Mouse (Mus musculus): ENCODE results near the gene Mrpl17. TPM values are rescaled to one million over a fixed set of nuclear protein-coding genes. Genes with fewer than 3 reads are reported as not detected.

The Mrpl17 gene
- total RNA-seq, 4 experiments from 2014 or later: 91.3 to 108 (median 100) TPM

- no peak for DNase-seq (ENCODE audit: low spot score in 2 of 2)
Observed at GRCm38 (mm10) chr7:105786506-105787284, 24.2 kb downstream of the Mrpl17 start.

DNA sequence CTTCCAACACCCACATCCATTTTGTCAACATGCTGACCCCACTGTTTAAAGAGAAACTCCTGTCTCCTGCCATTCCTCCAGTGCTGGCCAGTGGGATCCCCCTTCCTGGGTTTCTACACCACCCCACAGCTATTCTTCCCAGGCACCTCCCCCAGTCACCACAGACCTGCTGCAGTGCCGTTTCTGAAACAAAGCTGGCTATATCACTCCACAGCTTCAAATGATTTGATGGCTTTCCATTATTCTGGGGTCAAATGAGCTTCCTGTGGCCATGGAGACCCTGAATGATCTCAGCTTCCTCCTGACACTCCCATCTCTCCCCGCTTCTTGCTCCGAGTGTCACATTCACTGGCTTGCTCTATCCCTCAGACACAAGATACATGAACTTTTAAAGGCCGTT is 26.3 kb downstream of the Mrpl17 start:
- no peak for DNase-seq (ENCODE audit: low spot score in 2 of 2)

- no peak for DNase-seq (ENCODE audit: low spot score in 2 of 2)
Observed at GRCm38 (mm10) chr7:105783861-105784260, 27.0 kb downstream of the Mrpl17 start.

GRCm38 (mm10) chr7:105778553-105779265 is 32.2 kb downstream of the Mrpl17 start:
- no peak for DNase-seq (ENCODE audit: low spot score in 2 of 2)

- no peak for DNase-seq (ENCODE audit: low spot score in 2 of 2)
Observed at GRCm38 (mm10) chr7:105777797-105778552, 32.9 kb downstream of the Mrpl17 start.

GRCm38 (mm10) chr7:105777316-105777715 is 33.6 kb downstream of the Mrpl17 start:
- DNase-seq (ENCODE audit: low spot score in 2 of 2): no peak

- DNase-seq (ENCODE audit: low spot score in 2 of 2): no peak
Observed at GRCm38 (mm10) chr7:105776026-105776425, 34.9 kb downstream of the Mrpl17 start.

- no peak for DNase-seq (ENCODE audit: low spot score in 2 of 2)
Observed at GRCm38 (mm10) chr7:105774661-105775060, 36.2 kb downstream of the Mrpl17 start.

DNA sequence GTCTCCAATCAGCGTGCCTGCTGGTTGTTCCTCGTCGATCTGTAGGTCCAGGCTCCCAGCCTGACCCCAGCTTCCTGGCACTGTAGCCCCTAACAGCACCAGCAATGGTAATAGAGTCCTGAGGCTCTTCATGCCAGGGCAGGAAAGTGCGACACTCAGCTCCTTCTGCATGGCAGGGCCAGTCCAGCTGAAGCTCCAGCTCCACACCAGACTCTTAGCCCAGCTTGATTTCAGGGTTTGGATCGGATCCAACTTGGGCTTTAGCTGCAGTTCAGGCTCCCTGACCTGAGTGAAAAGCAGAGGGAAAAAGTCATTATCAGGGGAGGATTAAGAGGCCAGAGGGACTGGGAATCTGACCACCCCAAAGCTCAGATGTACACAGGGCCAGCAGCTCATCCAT is 37.9 kb downstream of the Mrpl17 start:
- DNase-seq (ENCODE audit: low spot score in 2 of 2): no peak

DNA sequence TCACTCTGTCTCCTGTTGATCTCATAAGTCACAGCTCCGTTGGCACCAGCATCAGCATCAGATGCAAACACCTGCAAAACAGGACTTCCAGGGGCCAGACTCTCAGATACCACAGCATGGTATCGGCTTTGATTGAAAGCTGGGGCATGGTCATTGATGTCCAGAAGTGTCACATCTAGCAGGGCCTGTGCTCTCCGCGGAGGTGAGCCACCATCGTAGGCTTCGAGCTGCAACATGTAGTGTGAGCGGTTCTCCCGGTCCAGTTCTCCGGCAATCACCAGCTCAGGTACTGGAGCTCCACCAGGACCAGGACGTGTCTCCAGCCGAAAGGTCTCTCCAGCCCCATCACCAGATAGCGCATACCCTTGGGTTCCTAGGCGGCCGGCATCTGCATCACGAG is 38.6 kb downstream of the Mrpl17 start:
- DNase-seq (ENCODE audit: low spot score in 2 of 2): no peak

- no peak for DNase-seq (ENCODE audit: low spot score in 2 of 2)
Observed at GRCm38 (mm10) chr7:105769959-105770358, 40.9 kb downstream of the Mrpl17 start.

DNA sequence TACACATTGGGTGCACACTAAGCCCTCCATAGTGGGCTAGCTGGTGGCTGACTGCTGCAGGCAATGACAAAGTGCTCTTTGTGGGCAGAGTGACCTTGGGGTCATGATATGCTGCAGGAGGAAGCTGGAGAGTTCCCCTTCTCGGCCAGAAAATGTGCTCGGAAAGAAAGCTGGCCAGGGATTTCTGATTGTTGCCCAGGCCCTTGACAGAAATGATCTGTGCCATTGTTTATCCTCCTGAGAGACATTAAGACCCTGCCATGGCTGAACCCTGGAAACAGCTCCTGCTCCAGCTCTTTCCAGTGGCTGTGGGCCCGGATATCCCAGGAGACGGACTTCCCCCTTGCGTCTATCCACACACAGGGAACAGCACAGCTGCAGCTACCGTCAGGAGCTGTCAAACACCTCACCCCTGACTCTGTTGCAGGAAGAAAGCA is 43.2 kb downstream of the Mrpl17 start:
- DNase-seq (ENCODE audit: low spot score in 2 of 2): no peak

DNA sequence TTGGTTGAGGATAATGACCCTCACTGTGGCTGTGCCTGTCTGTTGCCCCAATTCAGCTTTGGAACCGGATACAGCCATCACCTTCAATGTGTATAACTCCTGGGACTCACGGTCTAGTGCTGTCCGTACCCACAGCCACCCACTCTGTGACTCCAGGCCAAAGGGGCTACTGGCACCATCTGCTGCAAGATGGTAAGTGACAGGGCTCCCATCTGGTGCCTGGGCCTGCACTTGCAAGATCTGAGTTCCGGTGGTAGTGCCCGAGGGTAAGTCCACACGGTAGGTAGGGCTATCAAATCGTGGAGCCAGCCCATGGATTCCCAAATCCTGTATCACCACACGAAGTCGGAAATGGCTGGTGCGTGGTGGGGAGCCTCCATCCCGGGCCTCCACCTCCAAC is 46.6 kb downstream of the Mrpl17 start:
- DNase-seq (ENCODE audit: low spot score in 2 of 2): no peak

DNA sequence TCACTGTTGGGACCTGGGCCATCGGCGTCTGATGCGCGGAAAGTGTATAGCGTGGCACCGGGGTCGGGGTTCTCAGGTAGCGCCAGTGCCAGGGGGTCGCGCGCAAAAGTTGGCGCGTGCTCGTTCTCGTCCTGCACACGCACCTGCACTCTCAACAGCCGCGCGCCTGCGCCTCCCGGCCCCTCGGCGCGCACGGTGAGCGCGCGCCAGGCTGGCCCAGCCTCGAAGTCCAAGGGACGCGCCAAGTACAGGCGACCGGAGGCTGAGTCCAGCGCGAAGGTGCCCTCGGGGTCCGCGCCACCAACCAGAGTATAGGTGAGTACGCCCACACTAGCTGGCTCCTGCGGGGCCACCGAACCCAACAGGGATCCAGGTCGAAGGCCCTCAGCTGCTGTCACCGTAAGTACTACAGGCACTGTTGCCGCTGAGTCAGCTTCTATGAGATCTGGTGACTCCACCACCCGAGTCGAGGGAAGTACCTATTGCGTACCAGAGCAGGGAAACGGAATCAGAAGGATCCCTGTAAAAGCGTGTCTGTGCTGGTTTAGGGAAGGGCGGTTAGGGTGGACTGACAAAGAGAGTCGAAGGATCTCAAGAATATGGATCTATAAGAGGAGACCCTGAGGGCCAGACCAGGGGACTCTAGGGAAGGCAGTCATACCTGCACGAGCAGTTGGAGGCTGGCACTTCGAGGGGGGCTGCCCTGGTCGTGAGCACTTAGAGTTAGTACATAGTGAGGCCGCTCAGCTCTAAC is 48.2 kb downstream of the Mrpl17 start:
- DNase-seq (ENCODE audit: low spot score in 2 of 2): no peak

- no peak for DNase-seq (ENCODE audit: low spot score in 2 of 2)
Observed at GRCm38 (mm10) chr7:105761813-105762484, 49.0 kb downstream of the Mrpl17 start.

DNA sequence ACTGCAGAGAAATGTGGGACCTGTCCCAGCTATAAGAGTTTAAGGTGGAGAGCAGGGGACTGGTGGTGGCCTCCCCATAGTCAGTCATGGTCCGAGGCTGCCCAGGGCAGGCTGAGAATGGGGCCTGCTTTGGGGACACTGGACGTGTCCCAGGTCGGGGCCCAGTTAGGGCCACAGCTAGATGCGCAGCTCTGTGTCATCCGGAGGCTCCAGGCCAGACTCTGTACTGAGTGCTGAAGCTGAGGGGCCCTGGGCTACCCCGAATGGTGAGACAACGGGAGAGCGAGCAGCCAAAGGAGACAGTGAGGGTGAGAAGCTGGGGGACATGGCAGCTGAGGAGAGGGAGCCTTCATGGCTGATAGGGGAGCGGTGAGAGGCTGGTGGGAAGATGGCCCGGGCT is 57.6 kb downstream of the Mrpl17 start:
- DNase-seq (ENCODE audit: low spot score in 2 of 2): no peak

Other genes with a start within 250 kb of the Mrpl17 start
- gene Apbb1, start 229.4 kb downstream of the Mrpl17 start, total RNA-seq (2022): 100 to 1,000 TPM; 351 to 364 (median 362) TPM
- gene Hpx, start 211.0 kb downstream of the Mrpl17 start, total RNA-seq (2022): under 1 TPM in 3 of 4 experiments, not detected in 1; 0.25 to 0.41 (median 0.31) TPM
- gene Trim3, start 177.5 kb downstream of the Mrpl17 start, total RNA-seq (2022): 100 to 1,000 TPM; 130 to 148 (median 138) TPM
- gene Timm10b, start 171.0 kb downstream of the Mrpl17 start, total RNA-seq (2022): 10 to 100 TPM; 60.1 to 69.7 (median 65.5) TPM
- gene Arfip2, start 170.7 kb downstream of the Mrpl17 start, total RNA-seq (2022): 100 to 1,000 TPM in 1 of 4 experiments, 10 to 100 TPM in 3; 97.0 to 102 (median 98.2) TPM
- 10 to 100 TPM in 2 of 4 experiments, 1 to 10 TPM in 2; 6.8 to 15.0 (median 11.0) TPM for gene Gm45799, start 170.5 kb downstream of the Mrpl17 start, total RNA-seq (2022)
- 1 to 10 TPM; 5.0 to 9.8 (median 7.4) TPM for gene Dnhd1, start 160.3 kb downstream of the Mrpl17 start, total RNA-seq (2022)
- 10 to 100 TPM; 67.9 to 94.5 (median 84.3) TPM for gene Ilk, start 74.5 kb downstream of the Mrpl17 start, total RNA-seq (2022)
- gene Rrp8, start 73.7 kb downstream of the Mrpl17 start, total RNA-seq (2022): 10 to 100 TPM in 3 of 4 experiments, 1 to 10 TPM in 1; 9.6 to 13.0 (median 12.7) TPM
- 100 to 1,000 TPM; 102 to 123 (median 111) TPM for gene Taf10, start 66.7 kb downstream of the Mrpl17 start, total RNA-seq (2022)
- 100 to 1,000 TPM in 1 of 4 experiments, 10 to 100 TPM in 3; 62.3 to 111 (median 75.7) TPM for gene Tpp1, start 58.9 kb downstream of the Mrpl17 start, total RNA-seq (2022)
- 10 to 100 TPM; 11.6 to 13.1 (median 12.1) TPM for gene Dchs1, start 23.4 kb downstream of the Mrpl17 start, total RNA-seq (2022)
- 1 to 10 TPM; 1.6 to 7.4 (median 4.7) TPM for gene Gm4070, start 142.9 kb upstream of the Mrpl17 start, total RNA-seq (2022)